Mouse (Mus musculus) limb, embryonic 15.5 days (tissue): ENCODE measurements around the gene Slf2. TPM values are rescaled to one million over a fixed set of nuclear protein-coding genes. Genes with fewer than 3 reads are reported as not detected.

Experiments used
- ATAC-seq: fragments of 200-750 bp; cut with Nextera tagmentation; 2 replicates; pipeline ENCODE4 v1.8.0; 2017; ENCODE audit warnings: low read depth, moderate TSS enrichment; ENCODE audit not compliant: insufficient number of reproducible peaks, low FRiP score, low TSS enrichment
- H3K27ac ChIP-seq: fragments of 300-500 bp; sonication (generic); 2 replicates; pipeline ENCODE4 v1.5.1; 2015; ENCODE audit warnings: moderate library complexity, mild to moderate bottlenecking, inconsistent platforms
- H3K27me3 ChIP-seq: fragments of 300-500 bp; sonication (generic); 2 replicates; pipeline ENCODE4 v1.6.1; 2015; ENCODE audit warnings: inconsistent platforms
- H3K36me3 ChIP-seq: fragments of 300-500 bp; sonication (generic); 2 replicates; pipeline ENCODE4 v1.6.1; 2015; ENCODE audit warnings: inconsistent platforms
- H3K4me1 ChIP-seq: fragments of 300-500 bp; sonication (generic); 2 replicates; pipeline ENCODE4 v1.6.1; 2015; ENCODE audit warnings: inconsistent platforms
- H3K4me2 ChIP-seq: fragments of 300-500 bp; sonication (generic); 2 replicates; pipeline ENCODE4 v1.6.1; 2015; ENCODE audit warnings: mild to moderate bottlenecking, inconsistent platforms
- H3K4me3 ChIP-seq: fragments of 300-500 bp; sonication (generic); 2 replicates; pipeline ENCODE4 v1.5.1; 2015; ENCODE audit warnings: mild to moderate bottlenecking, inconsistent platforms
- H3K9ac ChIP-seq: fragments of 300-500 bp; sonication (generic); 2 replicates; pipeline ENCODE4 v1.6.1; 2015; ENCODE audit warnings: inconsistent platforms
- H3K9me3 ChIP-seq: fragments of 300-500 bp; sonication (generic); 2 replicates; pipeline ENCODE4 v1.6.1; 2016; ENCODE audit warnings: inconsistent platforms
- WGBS: fragments of 180-500 bp; shearing (Covaris S2); methylation state at CpG from one replicate; pipeline ENCODE4 v1.1.7; 2015; 5-methylcytosine and 5-hydroxymethylcytosine counted together
- polyA plus RNA-seq: library from polyadenylated mRNA; unstranded; fragments of >200 nt; fragmentation: Nextera tagmentation; extraction: Ambion mirVana; gene quantifications from 2 replicates; pipeline ENCODE4 v1.2.1, GENCODE M21; 2015

Slf2 gene
- polyA plus RNA-seq, 1 experiment from 2014 or later, result 29.1 TPM

DNA sequence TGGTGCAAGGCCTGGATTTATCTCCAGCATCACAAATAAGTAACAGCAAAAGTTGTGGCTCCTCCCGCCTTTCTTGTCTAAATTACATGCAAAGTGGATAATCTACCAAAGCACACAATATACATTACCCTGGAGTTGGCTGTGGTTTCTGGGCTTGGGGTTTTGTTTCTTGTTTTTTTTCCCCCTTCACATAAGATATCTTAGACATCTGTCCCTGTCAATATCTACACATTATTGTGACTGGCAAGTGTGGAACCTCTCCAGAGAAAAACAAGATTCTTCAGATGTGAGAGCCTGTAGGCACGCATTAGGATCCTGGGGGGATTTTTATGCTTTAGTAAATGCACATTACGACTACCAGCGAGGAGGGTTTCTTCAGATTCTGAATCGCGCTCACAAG lies 12.8 kb upstream of the Slf2 start:
- 63% methylated on average over 6 of the region's 6 CpGs for WGBS
- no peaks in the 10 kb centered on the region for H3K36me3 ChIP-seq
- H3K4me2 ChIP-seq, result no peak overlapping the region
- no peaks in the 10 kb centered on the region for H3K9me3 ChIP-seq
- H3K9ac ChIP-seq, result no peak overlapping the region
- H3K4me1 ChIP-seq, result no peaks in the 10 kb centered on the region
- H3K27ac ChIP-seq, result no peak overlapping the region
- H3K27me3 ChIP-seq, result no peaks in the 10 kb centered on the region
- no peak for ATAC-seq
- H3K4me3 ChIP-seq, result no peak overlapping the region

DNA sequence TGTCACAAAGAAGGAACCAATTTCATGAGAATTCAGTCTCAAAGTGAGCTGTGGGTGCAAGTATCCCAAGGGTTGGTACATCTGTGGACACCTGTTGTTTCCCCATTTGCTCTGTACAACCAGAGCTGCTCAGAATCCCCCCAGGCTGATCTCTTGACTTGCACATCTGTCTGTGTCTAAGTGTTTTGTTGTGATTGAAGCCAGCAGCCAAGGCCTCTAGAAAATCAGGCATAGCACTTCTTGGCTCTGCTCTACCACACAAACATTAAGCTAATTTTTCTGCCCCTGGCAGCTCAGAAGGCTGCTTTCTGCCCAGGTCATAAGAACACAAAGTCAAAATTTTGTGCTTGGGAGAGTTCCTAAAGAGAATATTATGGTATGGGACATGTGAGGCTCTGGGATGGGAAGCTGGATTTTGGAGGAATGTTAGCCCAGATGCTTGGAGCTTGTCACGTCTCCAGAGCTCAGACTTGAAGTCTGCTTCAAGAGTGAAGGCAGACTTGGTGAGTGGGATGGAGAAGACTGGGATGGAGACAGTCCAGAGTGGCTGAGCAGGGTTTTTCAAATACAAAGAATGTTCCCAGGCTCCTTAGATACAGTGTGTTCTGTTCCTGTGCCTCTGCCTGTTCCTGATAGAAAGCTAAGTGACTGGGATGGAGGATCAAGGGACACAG lies 9.3 kb upstream of the Slf2 start:
- no peak overlapping the region for H3K9ac ChIP-seq
- no peaks in the 10 kb centered on the region for H3K36me3 ChIP-seq
- 51% methylated on average over 1 of the region's 1 CpGs for WGBS
- H3K4me2 ChIP-seq, result no peak overlapping the region
- no peaks in the 10 kb centered on the region for H3K27me3 ChIP-seq
- no peak for ATAC-seq
- no peak overlapping the region for H3K27ac ChIP-seq
- no peak overlapping the region for H3K4me3 ChIP-seq
- no peaks in the 10 kb centered on the region for H3K9me3 ChIP-seq
- no peaks in the 10 kb centered on the region for H3K4me1 ChIP-seq

DNA sequence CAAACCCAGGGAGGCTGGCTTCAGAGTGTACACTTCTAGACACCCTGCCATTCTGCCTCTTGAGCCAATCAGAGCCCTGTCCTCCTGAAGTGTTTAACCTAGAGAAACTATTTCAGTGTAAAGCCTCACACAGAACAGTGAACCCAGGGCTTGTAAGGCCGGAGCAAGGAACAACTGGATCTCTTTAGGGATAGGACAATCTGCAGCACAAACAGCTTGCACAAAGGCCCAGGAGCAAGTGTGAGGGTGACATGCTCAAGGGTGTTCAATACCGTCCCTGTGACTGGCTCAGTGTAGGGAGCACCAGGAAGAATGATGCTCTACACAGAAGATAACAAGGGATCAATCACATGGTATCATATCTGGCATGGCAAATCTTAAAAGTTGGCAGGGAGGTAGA lies 8.4 kb upstream of the Slf2 start:
- Histone ChIP-seq H3K9me3 (no peaks in the 10 kb centered on the region), H3K27ac (no peak overlapping the region), H3K27me3 (no peaks in the 10 kb centered on the region), H3K4me1 (peaks cover 4% of the 10 kb centered on the region; the same call in 1 of the 2 replicates), H3K4me3 (no peak overlapping the region), H3K4me2 (no peak overlapping the region), H3K36me3 (no peaks in the 10 kb centered on the region), H3K9ac (no peak overlapping the region)
- ATAC-seq, result no peak
- 82% methylated on average over 2 of the region's 2 CpGs for WGBS

DNA sequence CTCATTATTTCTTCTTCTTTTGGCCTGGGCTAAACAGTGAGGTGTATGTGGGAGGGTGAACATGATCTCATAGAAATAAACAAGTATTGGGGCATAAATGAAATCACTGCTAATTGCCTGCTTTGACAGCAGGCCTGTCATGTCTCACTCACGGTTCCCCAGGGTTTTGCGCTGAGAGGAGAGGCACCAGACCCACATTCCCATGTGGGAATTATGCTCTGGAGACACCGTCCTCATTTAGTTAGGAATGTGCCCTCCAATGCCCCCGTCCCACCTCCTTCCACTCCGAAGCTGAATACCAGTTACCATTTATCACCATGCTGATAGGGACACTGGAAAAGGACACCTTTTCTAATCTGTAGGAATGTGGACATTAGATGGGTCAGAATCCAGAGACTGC lies 6.3 kb upstream of the Slf2 start:
- no peak for ATAC-seq
- WGBS, result 39% methylated on average over 5 of the region's 5 CpGs
- Histone ChIP-seq H3K27ac (no peak overlapping the region), H3K4me2 (no peak overlapping the region), H3K27me3 (no peaks in the 10 kb centered on the region), H3K36me3 (no peaks in the 10 kb centered on the region), H3K4me1 (peaks cover 11% of the 10 kb centered on the region), H3K9ac (no peak overlapping the region), H3K9me3 (no peaks in the 10 kb centered on the region), H3K4me3 (no peak overlapping the region)

DNA sequence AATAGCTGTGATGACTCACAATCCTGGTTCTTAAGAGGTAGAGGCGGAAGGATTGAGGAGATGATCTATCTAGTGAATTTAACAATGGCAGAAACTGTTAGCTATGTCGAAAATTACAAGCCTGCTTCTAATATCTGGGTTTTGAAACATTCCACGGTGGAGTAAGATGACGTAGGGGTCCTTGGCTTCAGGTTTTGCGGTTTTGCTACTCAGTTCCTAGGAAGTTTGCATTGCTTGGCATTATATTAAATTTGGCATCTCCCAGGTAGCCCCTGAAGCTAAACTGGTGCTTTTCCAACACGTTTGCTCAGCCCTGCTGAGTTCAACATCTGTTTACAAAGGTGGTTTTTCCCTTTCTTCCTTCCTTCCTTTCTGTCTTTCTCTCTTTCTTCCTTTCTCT lies 4.2 kb upstream of the Slf2 start:
- Histone ChIP-seq H3K4me3 (no peak overlapping the region), H3K9ac (no peak overlapping the region), H3K36me3 (no peaks in the 10 kb centered on the region), H3K27ac (no peak overlapping the region), H3K4me2 (no peak overlapping the region), H3K4me1 (peaks cover 14% of the 10 kb centered on the region), H3K27me3 (no peaks in the 10 kb centered on the region), H3K9me3 (no peaks in the 10 kb centered on the region)
- WGBS, result 48% methylated on average over 6 of the region's 6 CpGs
- no peak for ATAC-seq

DNA sequence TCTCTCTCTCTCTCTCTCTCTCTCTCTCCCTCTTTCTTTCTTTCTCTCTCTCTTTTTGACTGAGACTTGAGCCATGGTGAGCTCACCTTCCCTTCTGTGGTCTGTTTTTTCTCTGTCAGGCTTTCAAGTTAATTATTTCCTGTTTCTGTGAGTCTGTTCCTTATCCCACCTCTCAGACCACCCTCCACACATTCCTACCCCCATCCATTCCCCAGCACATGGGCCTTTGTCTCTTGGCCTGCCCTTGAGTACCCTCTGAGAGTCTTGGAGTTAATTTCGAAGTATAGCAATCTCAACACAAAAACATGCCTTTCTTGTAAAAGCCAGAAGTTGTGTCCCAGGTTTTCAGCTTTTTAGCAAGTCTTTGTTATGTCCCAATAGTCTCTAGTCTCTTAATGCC lies 3.7 kb upstream of the Slf2 start:
- no peaks in the 10 kb centered on the region for H3K36me3 ChIP-seq
- H3K4me3 ChIP-seq, result no peak overlapping the region
- H3K9ac ChIP-seq, result no peak overlapping the region
- peaks cover 17% of the 10 kb centered on the region for H3K4me1 ChIP-seq
- 36% methylated on average over 1 of the region's 1 CpGs for WGBS
- ATAC-seq, result no peak
- H3K27ac ChIP-seq, result no peak overlapping the region
- no peaks in the 10 kb centered on the region for H3K9me3 ChIP-seq
- H3K4me2 ChIP-seq, result no peak overlapping the region
- H3K27me3 ChIP-seq, result no peaks in the 10 kb centered on the region

DNA sequence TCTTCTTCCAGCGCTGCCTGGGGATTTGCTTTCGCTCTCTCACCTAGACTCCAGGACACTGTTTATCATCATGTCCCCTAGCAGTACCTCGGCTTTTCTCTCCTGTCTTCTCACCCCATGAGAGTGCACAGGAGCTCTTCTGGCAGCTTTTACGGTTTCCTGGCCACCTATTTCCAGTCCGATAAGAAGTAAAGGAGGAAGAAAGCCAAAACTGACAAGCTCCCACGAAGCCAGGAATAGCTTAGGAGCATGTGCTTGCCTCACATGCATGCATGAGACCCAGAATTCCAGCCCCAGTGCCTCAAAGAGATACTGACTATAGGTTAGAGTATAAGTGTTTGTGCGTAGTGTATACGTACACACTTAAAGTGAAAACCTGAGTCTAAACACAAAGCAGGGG lies 2.8 kb upstream of the Slf2 start:
- no peak for ATAC-seq
- WGBS, result 52% methylated on average over 8 of the region's 8 CpGs
- H3K9me3 ChIP-seq, result no peaks in the 10 kb centered on the region
- H3K27ac ChIP-seq, result peak overlapping the region; percentile 22; the same call in 1 of the 2 replicates
- H3K4me2 ChIP-seq, result no peak overlapping the region
- no peak overlapping the region for H3K4me3 ChIP-seq
- no peak overlapping the region for H3K9ac ChIP-seq
- H3K36me3 ChIP-seq, result no peaks in the 10 kb centered on the region
- peaks cover 22% of the 10 kb centered on the region for H3K4me1 ChIP-seq
- H3K27me3 ChIP-seq, result no peaks in the 10 kb centered on the region

DNA sequence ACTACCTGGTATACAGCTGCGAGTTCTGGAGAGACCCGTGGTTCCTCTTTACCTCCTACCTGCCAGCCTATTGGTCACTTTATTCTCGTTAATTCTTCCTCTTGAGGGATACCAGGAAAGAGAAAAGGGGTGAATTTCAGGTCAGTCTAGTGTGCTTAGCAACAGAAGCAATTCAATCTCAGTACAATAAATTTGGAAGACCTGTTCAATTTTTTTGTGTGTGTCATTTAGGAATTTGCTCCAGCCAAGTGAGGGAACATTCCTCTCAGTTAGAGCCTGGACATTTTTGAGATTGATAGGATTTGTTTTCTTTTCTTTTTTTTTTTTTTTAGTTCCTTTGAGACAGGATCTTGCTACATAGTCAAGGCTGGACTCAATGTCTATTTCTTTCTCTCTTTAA lies 1.7 kb upstream of the Slf2 start:
- WGBS, result 22% methylated on average over 3 of the region's 3 CpGs
- no peak for ATAC-seq
- H3K4me1 ChIP-seq, result peaks cover 26% of the 10 kb centered on the region
- H3K9me3 ChIP-seq, result no peaks in the 10 kb centered on the region
- no peak overlapping the region for H3K9ac ChIP-seq
- H3K27ac ChIP-seq, result no peak overlapping the region
- H3K4me3 ChIP-seq, result no peak overlapping the region
- no peaks in the 10 kb centered on the region for H3K36me3 ChIP-seq
- H3K4me2 ChIP-seq, result no peak overlapping the region
- no peaks in the 10 kb centered on the region for H3K27me3 ChIP-seq

DNA sequence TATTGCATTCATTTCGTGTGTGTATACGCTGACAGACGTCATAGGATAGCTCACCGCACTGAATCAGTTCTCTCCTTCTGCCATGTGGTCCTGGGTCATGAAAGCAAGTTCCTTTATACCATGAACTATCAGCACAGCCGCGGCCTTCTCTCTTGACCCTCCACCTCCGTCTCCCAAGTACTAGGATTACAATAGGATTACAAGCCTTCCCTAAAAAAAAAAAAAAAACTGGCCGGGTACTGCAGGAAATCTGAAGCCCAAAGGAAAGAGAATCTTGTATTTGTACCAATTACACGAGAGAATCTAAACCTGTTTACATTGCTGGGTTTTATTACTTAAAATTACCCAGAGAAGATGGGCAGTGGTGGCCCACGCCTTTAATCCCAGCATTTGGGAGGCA lies 1.3 kb upstream of the Slf2 start:
- Histone ChIP-seq H3K27ac (no peak overlapping the region), H3K4me1 (peaks cover 26% of the 10 kb centered on the region), H3K4me3 (no peak overlapping the region), H3K27me3 (no peaks in the 10 kb centered on the region), H3K9me3 (no peaks in the 10 kb centered on the region), H3K36me3 (no peaks in the 10 kb centered on the region), H3K9ac (no peak overlapping the region), H3K4me2 (no peak overlapping the region)
- WGBS, result 48% methylated on average over 10 of the region's 10 CpGs
- no peak for ATAC-seq

DNA sequence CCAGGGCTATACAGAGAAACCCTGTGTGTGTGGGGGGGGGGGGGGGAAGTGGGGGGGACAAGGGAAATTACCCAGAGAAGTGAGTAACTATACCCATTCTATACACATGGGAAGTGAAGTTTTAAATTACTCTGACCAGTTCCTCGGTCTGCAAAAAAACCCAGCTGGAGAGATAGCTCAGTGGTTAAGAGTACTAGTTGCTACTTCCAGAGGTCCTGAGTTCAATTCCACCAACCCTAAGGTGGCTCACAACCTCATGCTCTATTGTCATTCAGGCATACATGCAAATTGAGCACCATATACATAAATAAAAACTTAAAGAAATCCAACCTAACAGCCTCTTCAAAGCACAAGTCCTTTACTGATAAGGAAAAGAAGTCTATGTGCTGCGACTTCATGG lies 829 bp upstream of the Slf2 start:
- Histone ChIP-seq H3K27ac (peak overlapping the region; percentile 84), H3K36me3 (peaks cover 3% of the 10 kb centered on the region), H3K9me3 (no peaks in the 10 kb centered on the region), H3K4me2 (peak overlapping the region; percentile 63), H3K9ac (no peak overlapping the region), H3K27me3 (no peaks in the 10 kb centered on the region), H3K4me3 (peak overlapping the region; percentile 72), H3K4me1 (peaks cover 26% of the 10 kb centered on the region)
- no peak for ATAC-seq
- 33% methylated on average over 2 of the region's 2 CpGs for WGBS

DNA sequence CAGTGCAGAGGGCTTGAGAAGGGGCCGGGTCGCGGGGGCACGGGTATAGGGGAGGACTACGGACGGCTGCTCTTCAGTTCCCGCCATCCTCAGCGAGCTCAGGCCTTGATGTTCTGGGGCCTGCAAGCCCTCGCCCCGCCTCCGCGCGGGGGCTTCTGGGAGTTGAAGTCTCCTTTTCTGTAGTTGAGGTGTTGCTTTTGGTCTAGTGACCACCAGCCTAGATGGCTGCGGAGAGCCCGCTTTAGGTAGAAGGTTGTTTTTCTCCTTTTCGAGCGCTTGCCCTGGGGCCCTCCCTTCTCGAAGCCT lies 456 bp downstream of the Slf2 start:
- H3K36me3 ChIP-seq, result peaks cover 15% of the 10 kb centered on the region
- peak overlapping the region; percentile 76 for H3K9ac ChIP-seq
- no peaks in the 10 kb centered on the region for H3K9me3 ChIP-seq
- H3K4me2 ChIP-seq, result peak overlapping the region; percentile 63
- H3K4me1 ChIP-seq, result peaks cover 26% of the 10 kb centered on the region
- 2% methylated on average over 18 of the region's 18 CpGs for WGBS
- H3K27me3 ChIP-seq, result no peaks in the 10 kb centered on the region
- H3K27ac ChIP-seq, result peak overlapping the region; percentile 84
- peak overlapping the region; percentile 72 for H3K4me3 ChIP-seq
- ATAC-seq, result peak; percentile 85

DNA sequence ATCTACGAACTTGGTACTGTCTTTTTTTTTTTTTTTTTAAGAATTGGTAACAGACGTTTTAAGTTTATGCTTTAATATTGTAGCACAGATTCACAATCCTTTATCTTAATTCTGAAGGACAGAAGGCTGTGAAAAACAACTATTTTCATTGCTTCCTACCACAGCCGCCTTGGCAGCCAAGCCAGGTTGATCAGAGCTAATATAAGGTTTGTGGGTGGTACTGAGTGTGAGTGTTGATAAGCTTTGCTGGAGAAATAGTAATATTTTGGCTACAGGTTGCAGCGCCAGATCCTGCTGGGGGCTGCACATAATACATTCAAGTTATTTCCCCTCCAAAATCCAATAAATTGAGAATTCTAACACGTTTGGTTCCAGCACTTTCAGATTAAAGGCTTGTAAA lies 1.1 kb downstream of the Slf2 start:
- Histone ChIP-seq H3K27me3 (no peaks in the 10 kb centered on the region), H3K4me1 (peaks cover 26% of the 10 kb centered on the region), H3K4me3 (peak overlapping the region; percentile 72), H3K4me2 (peak overlapping the region; percentile 43), H3K9me3 (no peaks in the 10 kb centered on the region), H3K36me3 (peaks cover 21% of the 10 kb centered on the region), H3K27ac (no peak overlapping the region), H3K9ac (no peak overlapping the region)
- 29% methylated on average over 5 of the region's 5 CpGs for WGBS
- no peak for ATAC-seq

DNA sequence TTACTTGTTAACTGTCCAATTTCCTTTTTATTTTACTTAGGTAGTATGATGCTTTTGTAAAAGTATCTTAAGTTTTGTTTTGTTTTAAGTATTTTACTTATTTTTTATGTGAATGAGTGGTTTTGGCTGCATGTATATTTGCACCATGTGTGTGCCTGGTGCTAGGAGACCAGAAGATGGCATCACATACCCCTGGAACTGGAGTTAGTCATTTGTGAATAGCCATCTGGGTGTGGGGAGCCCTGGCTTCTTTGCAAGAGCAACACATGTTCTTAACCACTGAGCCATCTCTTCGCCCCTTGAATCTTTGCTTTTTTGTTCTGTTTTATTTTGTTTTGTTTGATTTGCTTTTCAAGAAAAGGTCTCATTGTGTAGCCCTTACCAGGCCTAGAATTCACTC lies 2.2 kb downstream of the Slf2 start:
- Histone ChIP-seq H3K4me1 (peaks cover 17% of the 10 kb centered on the region), H3K27ac (no peak overlapping the region), H3K4me2 (no peak overlapping the region), H3K36me3 (peaks cover 21% of the 10 kb centered on the region), H3K27me3 (no peaks in the 10 kb centered on the region), H3K9ac (no peak overlapping the region), H3K4me3 (no peak overlapping the region), H3K9me3 (no peaks in the 10 kb centered on the region)
- no peak for ATAC-seq
- WGBS, result 91% methylated on average over 1 of the region's 1 CpGs
